Comparison of ENCODE assay signal across 18 mouse cellular contexts in the genomic region with DNA sequence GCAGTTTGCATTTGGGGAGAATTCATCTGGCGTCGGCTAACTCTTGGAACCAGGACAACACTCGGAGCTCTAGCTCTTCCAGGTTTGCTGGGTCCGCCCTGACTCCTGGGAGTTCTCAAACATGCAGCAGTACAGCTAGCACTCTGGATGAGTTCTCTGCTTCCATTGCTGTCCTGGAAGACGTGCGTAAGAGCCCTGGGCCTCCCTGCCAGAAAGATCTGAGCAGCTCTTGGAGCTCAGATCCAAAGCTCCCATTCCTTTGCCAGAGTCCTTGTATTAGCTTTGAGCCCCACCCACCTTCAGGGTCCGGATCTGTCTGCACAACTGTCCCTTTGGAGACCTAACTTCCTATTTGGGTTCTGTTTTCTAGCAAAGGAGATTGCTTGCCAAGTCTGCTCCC. TPM values are rescaled to one million over a fixed set of nuclear protein-coding genes. Genes with fewer than 3 reads are reported as not detected.
A peak's percentile ranks its signal among the peaks of the same experiment; 100 is the strongest.
DNase-seq lines count a peak whose midpoint lies in the region; ATAC-seq lines count a peak whose summit lies in the region.
"Had no signal": no experiment of that assay in that cellular context is flagged by ENCODE, and none has a peak within 500 bp of the region (broad histone marks: within the 10 kb centered on the region; RNA-seq: fewer than 3 reads in every experiment).

No protein-coding gene starts in this region.

- WGBS in embryonic facial prominence, embryonic 14.5 days = 62% methylated on average over 7 of the region's 7 CpGs
- 86% methylated on average over 7 of the region's 7 CpGs for WGBS in embryonic facial prominence, embryonic 10.5 days
- WGBS in limb, embryonic 15.5 days = 54% methylated on average over 7 of the region's 7 CpGs
- 87% methylated on average over 7 of the region's 7 CpGs for WGBS in forebrain, embryonic 15.5 days

- no peak overlapping the region for H3K4me3 ChIP-seq in embryonic facial prominence, embryonic 14.5 days (ENCODE audit: low read depth, low read length)
- no peak overlapping the region for H3K4me3 ChIP-seq in embryonic facial prominence, embryonic 10.5 days
- H3K4me3 ChIP-seq in limb, embryonic 15.5 days = no peak overlapping the region
- no peak overlapping the region for H3K4me3 ChIP-seq in forebrain, embryonic 15.5 days
- H3K4me3 ChIP-seq: erythroblast, embryonic 14.5 days; left cerebral cortex, adult 2 months; liver, embryonic 12.5 days had no signal

- H3K27ac ChIP-seq in embryonic facial prominence, embryonic 14.5 days (replicated peaks; ENCODE audit: low read depth, low read length) = peak overlapping the region; percentile 44; the same call in 1 of the 2 replicates
- H3K27ac ChIP-seq in embryonic facial prominence, embryonic 10.5 days (replicated peaks) = no peak overlapping the region
- 0 out of 2 replicates have a peak overlapping the region, but pooled peaks have one; percentile 59 for H3K27ac ChIP-seq in limb, embryonic 15.5 days
- H3K27ac ChIP-seq in forebrain, embryonic 15.5 days (replicated peaks) = no peak overlapping the region
- H3K27ac ChIP-seq: left cerebral cortex, adult 2 months; liver, embryonic 12.5 days had no signal

- no peaks in the 10 kb centered on the region for H3K4me1 ChIP-seq in embryonic facial prominence, embryonic 14.5 days (ENCODE audit: control insufficient read depth, insufficient read depth, low read length)
- peaks cover 11% of the 10 kb centered on the region for H3K4me1 ChIP-seq in embryonic facial prominence, embryonic 10.5 days
- H3K4me1 ChIP-seq in limb, embryonic 15.5 days = peaks cover 6% of the 10 kb centered on the region; the same call in 1 of the 2 replicates
- no peaks in the 10 kb centered on the region for H3K4me1 ChIP-seq in forebrain, embryonic 15.5 days
- H3K4me1 ChIP-seq: liver, embryonic 12.5 days had no signal

- no peak overlapping the region for H3K4me2 ChIP-seq in embryonic facial prominence, embryonic 14.5 days (ENCODE audit: low read depth, low read length)
- H3K4me2 ChIP-seq in limb, embryonic 15.5 days = no peak overlapping the region
- H3K4me2 ChIP-seq in forebrain, embryonic 15.5 days (replicated peaks) = no peak overlapping the region
- H3K4me2 ChIP-seq: liver, embryonic 12.5 days; midbrain, embryonic 11.5 days had no signal

- DNase-seq in embryonic facial prominence, embryonic 14.5 days (ENCODE audit: low spot score) = peak; percentile 91
- DNase-seq in embryonic facial prominence, embryonic 10.5 days (ENCODE audit: low spot score) = no peak
- peak; percentile 3 for DNase-seq in brain, adult 2 months (ENCODE audit: low read depth, low spot score)
- peak; percentile 81 to 82 for DNase-seq in heart, adult 9 months (ENCODE audit: low spot score in 2 of 2)
- DNase-seq in embryo, embryonic 11 days = no peak
- DNase-seq in B cell, adult 2 months = no peak
- DNase-seq: adrenal gland, postnatal 25 days; cerebellum, adult 11 months; kidney, postnatal 36 days; lung, postnatal 14 days had no signal

- peak; percentile 79; the same call in 1 of the 2 replicates for ATAC-seq in embryonic facial prominence, embryonic 14.5 days (ENCODE audit: low read depth)
- ATAC-seq in limb, embryonic 15.5 days (ENCODE audit: insufficient number of reproducible peaks, low FRiP score, low TSS enrichment, low read depth) = peak; percentile 83
- ATAC-seq in forebrain, embryonic 15.5 days (replicated peaks) = no peak
- ATAC-seq: inflammation-experienced regulatory T-cells, adult 6 months; liver, embryonic 12.5 days had no signal

- H3K36me3 ChIP-seq in embryonic facial prominence, embryonic 14.5 days (ENCODE audit: control insufficient read depth, insufficient read depth, low read length) = no peaks in the 10 kb centered on the region
- no peaks in the 10 kb centered on the region for H3K36me3 ChIP-seq in embryonic facial prominence, embryonic 10.5 days (replicated peaks)
- no peaks in the 10 kb centered on the region for H3K36me3 ChIP-seq in limb, embryonic 15.5 days
- no peaks in the 10 kb centered on the region for H3K36me3 ChIP-seq in forebrain, embryonic 15.5 days
- H3K36me3 ChIP-seq: liver, embryonic 12.5 days had no signal

- no peaks in the 10 kb centered on the region for H3K9me3 ChIP-seq in embryonic facial prominence, embryonic 14.5 days (ENCODE audit: control insufficient read depth, low read length)
- H3K9me3 ChIP-seq in embryonic facial prominence, embryonic 10.5 days = no peaks in the 10 kb centered on the region
- no peaks in the 10 kb centered on the region for H3K9me3 ChIP-seq in limb, embryonic 15.5 days
- H3K9me3 ChIP-seq in forebrain, embryonic 15.5 days = no peaks in the 10 kb centered on the region
- H3K9me3 ChIP-seq: liver, embryonic 12.5 days had no signal

- no peak overlapping the region for H3K9ac ChIP-seq in embryonic facial prominence, embryonic 14.5 days (ENCODE audit: low read depth, low read length)
- H3K9ac ChIP-seq in limb, embryonic 15.5 days = no peak overlapping the region
- H3K9ac ChIP-seq in forebrain, embryonic 15.5 days (replicated peaks) = no peak overlapping the region
- H3K9ac ChIP-seq: liver, embryonic 12.5 days had no signal

- no peaks in the 10 kb centered on the region for H3K27me3 ChIP-seq in embryonic facial prominence, embryonic 14.5 days (replicated peaks; ENCODE audit: control insufficient read depth, insufficient read depth, low read length)
- no peaks in the 10 kb centered on the region for H3K27me3 ChIP-seq in embryonic facial prominence, embryonic 10.5 days (replicated peaks; ENCODE audit: low read depth, poor library complexity, severe bottlenecking)
- H3K27me3 ChIP-seq in limb, embryonic 15.5 days = no peaks in the 10 kb centered on the region
- no peaks in the 10 kb centered on the region for H3K27me3 ChIP-seq in forebrain, embryonic 15.5 days
- H3K27me3 ChIP-seq: liver, embryonic 12.5 days had no signal

RNA-seq across cellular contexts. Expression of a gene that starts 29.8 kb away (rescaled TPM):
- 3.9 and 4.7 TPM in 2 replicates for polyA plus RNA-seq in embryonic facial prominence, embryonic 14.5 days (2014; fragmentation: Nextera tagmentation; extraction: Ambion mirVana)
- polyA plus RNA-seq in embryonic facial prominence, embryonic 10.5 days (2016; fragmentation: Nextera tagmentation; extraction: Ambion mirVana) = 1.5 and 1.8 TPM in 2 replicates
- 6.2 and 6.7 TPM in 2 replicates for polyA plus RNA-seq in limb, embryonic 15.5 days (2015; fragmentation: Nextera tagmentation; extraction: Ambion mirVana)
- 0.48 and 0.64 TPM in 2 replicates for polyA plus RNA-seq in forebrain, embryonic 15.5 days (2015; fragmentation: Nextera tagmentation; extraction: Ambion mirVana)
- polyA plus RNA-seq: cortical plate, adult 2 months; erythroblast, embryonic 14.5 days; liver, embryonic 12.5 days had no signal

Comparison
In these comparisons a context has a peak if more than half of its experiments do, and no peak if none do; other contexts are left out.
1. DNase-seq: peak in embryonic facial prominence, embryonic 14.5 days (single experiment), brain, adult 2 months (single experiment) and heart, adult 9 months (2 of 2); none in embryonic facial prominence, embryonic 10.5 days (single experiment), embryo, embryonic 11 days (single experiment) and B cell, adult 2 months (0 of 2).
2. H3K27ac ChIP-seq: peak in embryonic facial prominence, embryonic 14.5 days (single experiment) and limb, embryonic 15.5 days (single experiment); none in embryonic facial prominence, embryonic 10.5 days (single experiment) and forebrain, embryonic 15.5 days (single experiment).